8 mouse cellular contexts compared by ENCODE assay signal in the genomic region with DNA sequence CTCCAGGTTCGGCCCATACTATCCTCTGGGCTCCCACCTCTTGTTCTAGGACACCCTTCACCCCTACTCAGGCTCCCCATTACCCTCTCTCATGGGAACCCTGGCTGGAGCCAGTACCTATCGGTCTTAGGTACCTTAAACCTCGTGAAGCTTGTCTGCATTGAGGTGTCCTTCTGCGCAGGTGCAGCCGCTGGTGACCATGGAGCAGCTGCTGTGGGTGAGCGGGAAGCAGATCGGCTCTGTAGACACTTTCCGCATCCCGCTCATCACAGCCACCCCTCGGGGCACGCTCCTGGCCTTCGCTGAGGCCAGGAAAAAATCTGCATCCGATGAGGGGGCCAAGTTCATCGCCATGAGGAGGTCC. TPM values are rescaled to one million over a fixed set of nuclear protein-coding genes. Genes with fewer than 3 reads are reported as not detected.
DNase-seq lines count a peak whose midpoint lies in the region; ATAC-seq lines count a peak whose summit lies in the region.

No protein-coding gene starts in this region.

- no peaks in the 10 kb centered on the region for H3K27me3 ChIP-seq in hindbrain, embryonic 10.5 days (ENCODE audit: insufficient read depth, poor library complexity, severe bottlenecking)
- no peaks in the 10 kb centered on the region for H3K27me3 ChIP-seq in liver, embryonic 12.5 days (replicated peaks)

- H3K4me1 ChIP-seq in hindbrain, embryonic 10.5 days (replicated peaks), result peaks cover 31% of the 10 kb centered on the region
- peaks cover 38% of the 10 kb centered on the region for H3K4me1 ChIP-seq in liver, embryonic 12.5 days

- peaks cover 15% of the 10 kb centered on the region for H3K36me3 ChIP-seq in hindbrain, embryonic 10.5 days
- peaks cover 18% of the 10 kb centered on the region; the same call in 1 of the 2 replicates for H3K36me3 ChIP-seq in liver, embryonic 12.5 days

- ATAC-seq in liver, embryonic 12.5 days, result no peak; the same call in 1 of the 2 replicates

- DNase-seq in cerebellum, adult 18-20 months, result peak; percentile 58 to 65
- no peak for DNase-seq in cerebellum, postnatal 4 days (ENCODE audit: low spot score in 2 of 2)
- DNase-seq in A20 (ENCODE audit: low read depth, low spot score), result peak; percentile 78
- DNase-seq in cerebellum, adult 9-11 months, result peak; percentile 68
- DNase-seq in hindbrain, embryonic 10.5 days (ENCODE audit: low spot score), result peak; percentile 28
- DNase-seq in right cerebral cortex, adult 2 months (ENCODE audit: low spot score in 2 of 2), result peak; percentile 52 to 56
- DNase-seq in layer of hippocampus, adult 11-12 months (ENCODE audit: low spot score), result no peak

- peak overlapping the region; percentile 81 for H3K9ac ChIP-seq in liver, embryonic 12.5 days

- peak overlapping the region; percentile 86 for H3K27ac ChIP-seq in hindbrain, embryonic 10.5 days
- peak overlapping the region; percentile 64 for H3K27ac ChIP-seq in liver, embryonic 12.5 days

- 17% methylated on average over 14 of the region's 14 CpGs for WGBS in hindbrain, embryonic 10.5 days
- 15% methylated on average over 14 of the region's 14 CpGs for WGBS in liver, embryonic 12.5 days (ENCODE audit: insufficient replicate concordance)

- H3K4me2 ChIP-seq in liver, embryonic 12.5 days, result peak overlapping the region; percentile 98

- no peaks in the 10 kb centered on the region for H3K9me3 ChIP-seq in hindbrain, embryonic 10.5 days
- no peaks in the 10 kb centered on the region for H3K9me3 ChIP-seq in liver, embryonic 12.5 days (replicated peaks)

- peak overlapping the region; percentile 68 for H3K4me3 ChIP-seq in hindbrain, embryonic 10.5 days
- peak overlapping the region; percentile 72 for H3K4me3 ChIP-seq in liver, embryonic 12.5 days

RNA-seq across cellular contexts. Expression of gene Neu1, which starts 0.7 kb away (rescaled TPM):
- 16.2 and 20.7 TPM in 2 replicates for polyA plus RNA-seq in hindbrain, embryonic 10.5 days (2016; fragmentation: Nextera tagmentation; extraction: Ambion mirVana)
- 16.9 and 17.3 TPM in 2 replicates for polyA plus RNA-seq in liver, embryonic 12.5 days (2016; fragmentation: Nextera tagmentation; extraction: Ambion mirVana)

RNA-seq across cellular contexts. Expression of gene Slc44a4, which starts 17.5 kb away (rescaled TPM):
- 0.41 TPM in 1 of 2 replicates, not detected in the other for polyA plus RNA-seq in hindbrain, embryonic 10.5 days (2016; fragmentation: Nextera tagmentation; extraction: Ambion mirVana)
- 0.75 and 0.79 TPM in 2 replicates for polyA plus RNA-seq in liver, embryonic 12.5 days (2016; fragmentation: Nextera tagmentation; extraction: Ambion mirVana)

RNA-seq across cellular contexts. Expression of gene Hspa1b, which starts 27.3 kb away (rescaled TPM):
- polyA plus RNA-seq in hindbrain, embryonic 10.5 days (2016; fragmentation: Nextera tagmentation; extraction: Ambion mirVana), result 0.09 and 0.20 TPM in 2 replicates
- 0.11 and 0.21 TPM in 2 replicates for polyA plus RNA-seq in liver, embryonic 12.5 days (2016; fragmentation: Nextera tagmentation; extraction: Ambion mirVana)

RNA-seq across cellular contexts. Expression of gene Ehmt2, which starts 33.4 kb away (rescaled TPM):
- 98.2 and 100 TPM in 2 replicates for polyA plus RNA-seq in hindbrain, embryonic 10.5 days (2016; fragmentation: Nextera tagmentation; extraction: Ambion mirVana)
- 27.1 and 32.8 TPM in 2 replicates for polyA plus RNA-seq in liver, embryonic 12.5 days (2016; fragmentation: Nextera tagmentation; extraction: Ambion mirVana)

RNA-seq across cellular contexts. Expression of gene C2, which starts 33.7 kb away (rescaled TPM):
- polyA plus RNA-seq in hindbrain, embryonic 10.5 days (2016; fragmentation: Nextera tagmentation; extraction: Ambion mirVana), result 0.58 and 1.0 TPM in 2 replicates
- polyA plus RNA-seq in liver, embryonic 12.5 days (2016; fragmentation: Nextera tagmentation; extraction: Ambion mirVana), result 7.9 and 8.2 TPM in 2 replicates

Comparison
In these comparisons a context has a peak if more than half of its experiments do, and no peak if none do; other contexts are left out.
1. DNase-seq: peak in cerebellum, adult 18-20 months (2 of 2), A20 (single experiment), cerebellum, adult 9-11 months (single experiment), hindbrain, embryonic 10.5 days (single experiment) and right cerebral cortex, adult 2 months (2 of 2); none in cerebellum, postnatal 4 days (0 of 2) and layer of hippocampus, adult 11-12 months (single experiment).